Mouse (Mus musculus): ENCODE data around the gene Prok2. TPM values are rescaled to one million over a fixed set of nuclear protein-coding genes. Genes with fewer than 3 reads are reported as not detected.

The Prok2 gene
- total RNA-seq (2023) = not detected

GRCm38 (mm10) chr6:99725971-99726561 lies at the start of gene Prok2:
Gene Prok2 (minus strand): TSS chr6:99726392.

GRCm38 (mm10) chr6:99692206-99692915 lies 33.8 kb downstream of the Prok2 start, which contains the start of gene Gpr27:
Gene Gpr27 (plus strand): TSS chr6:99692679.

GRCm38 (mm10) chr6:99666318-99667171 lies 59.6 kb downstream of the Prok2 start, which contains the start of the genes Eif4e3 and Gm20696:
Gene Eif4e3 (minus strand): TSS chr6:99666771.
Gene Gm20696 (minus strand): TSS chr6:99666797.

Other genes with a start within 250 kb of the Prok2 start
- 100 to 1,000 TPM; 640 to 731 TPM for gene Foxp1, start 203.7 kb downstream of the Prok2 start, total RNA-seq (2023)
- 10 to 100 TPM in 1 of 2 experiments, 1 to 10 TPM in 1; 9.1 to 10.6 TPM for gene Eif4e3, start 59.6 kb downstream of the Prok2 start, total RNA-seq (2023)
- gene Gm20696, start 59.6 kb downstream of the Prok2 start, total RNA-seq (2023) = 10 to 100 TPM; 48.2 to 57.8 TPM
- gene Gpr27, start 33.7 kb downstream of the Prok2 start, total RNA-seq (2023) = not detected